Mouse (Mus musculus): Measurements from ENCODE around the gene Prox2. TPM values are rescaled to one million over a fixed set of nuclear protein-coding genes. Genes with fewer than 3 reads are reported as not detected.
"Not testable (repeated sequence)": the region's sequence is repeated elsewhere in the genome, so short reads cannot be mapped to it uniquely, and the experiment has no call there.

Prox2 gene
- polyA plus RNA-seq, 1 experiment from 2014 or later = 2.9 TPM

DNA sequence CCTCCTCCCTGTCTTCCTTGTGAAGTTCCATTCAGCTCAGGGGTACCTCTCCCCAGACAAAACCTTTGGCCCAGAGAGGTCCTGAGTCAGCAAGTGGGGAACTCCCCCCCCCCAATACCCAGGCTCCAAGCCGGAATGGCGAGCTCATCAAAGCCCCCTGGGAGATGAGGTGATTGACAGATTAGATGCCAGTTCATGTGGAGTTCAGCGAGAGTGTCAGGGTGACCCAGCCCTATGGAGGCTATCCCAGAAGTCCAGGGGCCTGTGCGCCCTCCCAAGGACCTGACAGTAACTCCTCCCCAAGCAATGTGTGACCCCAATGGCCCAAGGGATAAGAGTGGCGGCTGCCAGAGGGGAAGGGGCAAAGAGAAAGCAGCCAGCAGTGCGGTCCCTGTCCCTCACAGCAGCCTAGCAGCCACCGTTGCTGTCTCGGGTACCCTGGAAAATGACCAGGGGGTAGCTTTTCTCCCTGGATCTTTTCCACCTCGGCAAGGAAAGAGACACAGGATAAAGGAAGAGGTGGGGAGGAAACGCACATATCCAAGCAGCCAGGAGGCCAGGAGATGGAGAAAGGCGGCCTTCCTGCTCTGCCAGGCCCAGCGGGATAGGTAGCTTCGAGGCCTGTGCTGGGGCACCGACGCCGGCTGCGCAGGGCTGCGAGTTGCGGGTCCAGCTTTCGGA is 39.9 kb upstream of the Prox2 start:
- DNase-seq (ENCODE audit: low spot score) (no peak), ATAC-seq (ENCODE audit: low read depth) (no peak; the same call in 1 of the 2 replicates)
- H3K36me3 ChIP-seq (ENCODE audit: control insufficient read depth, insufficient read depth, low read length) = no peaks in the 10 kb centered on the region
- peaks cover 16% of the 10 kb centered on the region; the same call in 1 of the 2 replicates for H3K27me3 ChIP-seq (replicated peaks; ENCODE audit: control insufficient read depth, insufficient read depth, low read length)
- H3K4me1 ChIP-seq (ENCODE audit: control insufficient read depth, insufficient read depth, low read length) = 0 out of 2 replicates have a peak, but pooled peaks cover 5% of the 10 kb centered on the region
- H3K9me3 ChIP-seq (ENCODE audit: control insufficient read depth, low read length) = no peaks in the 10 kb centered on the region
- no peak overlapping the region for H3K27ac ChIP-seq (replicated peaks; ENCODE audit: low read depth, low read length)
- peak overlapping the region; percentile 28 for H3K4me3 ChIP-seq (ENCODE audit: low read depth, low read length)
- 10% methylated on average over 20 of the region's 20 CpGs for WGBS
- H3K9ac ChIP-seq (ENCODE audit: low read depth, low read length) = peak overlapping the region; percentile 32; the same call in 1 of the 2 replicates
- H3K4me2 ChIP-seq (ENCODE audit: low read depth, low read length) = peak overlapping the region; percentile 41

GRCm38 (mm10) chr12:85146881-85147280 is 36.3 kb upstream of the Prox2 start:
- 0 out of 2 replicates have a peak, but pooled peaks cover 5% of the 10 kb centered on the region for H3K4me1 ChIP-seq (ENCODE audit: control insufficient read depth, insufficient read depth, low read length)
- no peak overlapping the region for H3K4me2 ChIP-seq (ENCODE audit: low read depth, low read length)
- H3K36me3 ChIP-seq (ENCODE audit: control insufficient read depth, insufficient read depth, low read length) = no peaks in the 10 kb centered on the region
- no peak overlapping the region for H3K27ac ChIP-seq (replicated peaks; ENCODE audit: low read depth, low read length)
- DNase-seq (ENCODE audit: low spot score) = no peak
- 86% methylated on average over 9 of the region's 9 CpGs for WGBS
- peaks cover 16% of the 10 kb centered on the region; the same call in 1 of the 2 replicates for H3K27me3 ChIP-seq (replicated peaks; ENCODE audit: control insufficient read depth, insufficient read depth, low read length)
- H3K4me3 ChIP-seq (ENCODE audit: low read depth, low read length) = no peak overlapping the region
- no peaks in the 10 kb centered on the region for H3K9me3 ChIP-seq (ENCODE audit: control insufficient read depth, low read length)
- no peak for ATAC-seq (ENCODE audit: low read depth)
- H3K9ac ChIP-seq (ENCODE audit: low read depth, low read length) = no peak overlapping the region

GRCm38 (mm10) chr12:85146355-85146754 is 35.8 kb upstream of the Prox2 start:
- H3K27ac ChIP-seq (replicated peaks; ENCODE audit: low read depth, low read length) = no peak overlapping the region
- H3K4me2 ChIP-seq (ENCODE audit: low read depth, low read length) = no peak overlapping the region
- 0 out of 2 replicates have a peak, but pooled peaks cover 5% of the 10 kb centered on the region for H3K4me1 ChIP-seq (ENCODE audit: control insufficient read depth, insufficient read depth, low read length)
- H3K9ac ChIP-seq (ENCODE audit: low read depth, low read length) = no peak overlapping the region
- H3K4me3 ChIP-seq (ENCODE audit: low read depth, low read length) = no peak overlapping the region
- H3K36me3 ChIP-seq (ENCODE audit: control insufficient read depth, insufficient read depth, low read length) = no peaks in the 10 kb centered on the region
- no peak for ATAC-seq (ENCODE audit: low read depth)
- DNase-seq (ENCODE audit: low spot score) = peak; percentile 42
- H3K9me3 ChIP-seq (ENCODE audit: control insufficient read depth, low read length) = no peaks in the 10 kb centered on the region
- peaks cover 12% of the 10 kb centered on the region; the same call in 1 of the 2 replicates for H3K27me3 ChIP-seq (replicated peaks; ENCODE audit: control insufficient read depth, insufficient read depth, low read length)
- WGBS = 32% methylated on average over 9 of the region's 11 CpGs

GRCm38 (mm10) chr12:85145630-85146029 is 35.1 kb upstream of the Prox2 start:
- Histone ChIP-seq H3K36me3 (ENCODE audit: control insufficient read depth, insufficient read depth, low read length) (no peaks in the 10 kb centered on the region), H3K9me3 (ENCODE audit: control insufficient read depth, low read length) (no peaks in the 10 kb centered on the region), H3K27me3 (replicated peaks; ENCODE audit: control insufficient read depth, insufficient read depth, low read length) (peaks cover 5% of the 10 kb centered on the region; the same call in 1 of the 2 replicates), H3K27ac (replicated peaks; ENCODE audit: low read depth, low read length) (peak overlapping the region; percentile 52), H3K4me3 (ENCODE audit: low read depth, low read length) (no peak overlapping the region), H3K9ac (ENCODE audit: low read depth, low read length) (no peak overlapping the region), H3K4me1 (ENCODE audit: control insufficient read depth, insufficient read depth, low read length) (0 out of 2 replicates have a peak, but pooled peaks cover 5% of the 10 kb centered on the region), H3K4me2 (ENCODE audit: low read depth, low read length) (no peak overlapping the region)
- ATAC-seq (ENCODE audit: low read depth) (peak; percentile 69), DNase-seq (ENCODE audit: low spot score) (peak; percentile 78)
- 62% methylated on average over 9 of the region's 9 CpGs for WGBS

GRCm38 (mm10) chr12:85144821-85145220 is 34.3 kb upstream of the Prox2 start:
- H3K27me3 ChIP-seq (replicated peaks; ENCODE audit: control insufficient read depth, insufficient read depth, low read length) = no peaks in the 10 kb centered on the region; the same call in 1 of the 2 replicates
- H3K27ac ChIP-seq (replicated peaks; ENCODE audit: low read depth, low read length) = no peak overlapping the region

GRCm38 (mm10) chr12:85144276-85144675 is 33.7 kb upstream of the Prox2 start:
- not testable (repeated sequence) for ATAC-seq (ENCODE audit: low read depth)

More at GRCm38 (mm10) chr12:85144821-85145220, 34.3 kb upstream of the Prox2 start:
- no peak overlapping the region for H3K4me2 ChIP-seq (ENCODE audit: low read depth, low read length)
- H3K4me3 ChIP-seq (ENCODE audit: low read depth, low read length) = no peak overlapping the region
- no peaks in the 10 kb centered on the region for H3K36me3 ChIP-seq (ENCODE audit: control insufficient read depth, insufficient read depth, low read length)
- H3K9me3 ChIP-seq (ENCODE audit: control insufficient read depth, low read length) = no peaks in the 10 kb centered on the region
- 0 out of 2 replicates have a peak, but pooled peaks cover 5% of the 10 kb centered on the region for H3K4me1 ChIP-seq (ENCODE audit: control insufficient read depth, insufficient read depth, low read length)
- ATAC-seq (ENCODE audit: low read depth) = no peak
- H3K9ac ChIP-seq (ENCODE audit: low read depth, low read length) = no peak overlapping the region
- WGBS = 94% methylated on average over 4 of the region's 4 CpGs
- no peak for DNase-seq (ENCODE audit: low spot score)

DNA sequence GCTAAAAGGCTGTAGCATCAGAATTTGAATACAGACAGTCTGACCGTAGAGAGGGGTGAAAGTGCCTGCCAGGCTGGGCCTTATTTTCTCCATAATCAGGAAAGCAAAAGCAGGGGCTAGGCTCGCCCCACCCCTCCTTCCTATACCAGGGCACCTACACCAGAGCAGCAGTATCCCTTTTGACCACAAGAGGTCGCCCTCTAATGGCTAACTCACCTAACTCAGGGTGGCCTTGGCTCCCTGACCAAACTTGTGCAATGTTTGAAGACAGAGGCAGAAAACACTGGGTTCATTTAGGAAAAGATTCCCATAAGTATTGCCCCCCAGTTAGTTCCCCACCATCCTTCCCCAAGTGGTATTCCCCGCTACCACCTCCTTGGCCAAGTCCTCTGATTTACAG is 32.2 kb upstream of the Prox2 start:
- Histone ChIP-seq H3K4me3 (ENCODE audit: low read depth, low read length) (no peak overlapping the region), H3K4me1 (ENCODE audit: control insufficient read depth, insufficient read depth, low read length) (0 out of 2 replicates have a peak, but pooled peaks cover 5% of the 10 kb centered on the region), H3K9me3 (ENCODE audit: control insufficient read depth, low read length) (no peaks in the 10 kb centered on the region), H3K27me3 (replicated peaks; ENCODE audit: control insufficient read depth, insufficient read depth, low read length) (no peaks in the 10 kb centered on the region), H3K36me3 (ENCODE audit: control insufficient read depth, insufficient read depth, low read length) (no peaks in the 10 kb centered on the region), H3K9ac (ENCODE audit: low read depth, low read length) (no peak overlapping the region), H3K4me2 (ENCODE audit: low read depth, low read length) (no peak overlapping the region), H3K27ac (replicated peaks; ENCODE audit: low read depth, low read length) (no peak overlapping the region)
- peak; percentile 48; the same call in 1 of the 2 replicates for ATAC-seq (ENCODE audit: low read depth)
- peak; percentile 86 for DNase-seq (ENCODE audit: low spot score)
- 12% methylated on average over 4 of the region's 4 CpGs for WGBS

More at GRCm38 (mm10) chr12:85144276-85144675, 33.7 kb upstream of the Prox2 start:
- not testable (repeated sequence) for DNase-seq (ENCODE audit: low spot score); H3K4me3 ChIP-seq (ENCODE audit: low read depth, low read length); H3K4me1 ChIP-seq (ENCODE audit: control insufficient read depth, insufficient read depth, low read length); H3K27ac ChIP-seq (replicated peaks; ENCODE audit: low read depth, low read length); H3K4me2 ChIP-seq (ENCODE audit: low read depth, low read length); H3K9me3 ChIP-seq (ENCODE audit: control insufficient read depth, low read length); H3K36me3 ChIP-seq (ENCODE audit: control insufficient read depth, insufficient read depth, low read length); H3K27me3 ChIP-seq (replicated peaks; ENCODE audit: control insufficient read depth, insufficient read depth, low read length); H3K9ac ChIP-seq (ENCODE audit: low read depth, low read length)
- WGBS = 61% methylated on average over 2 of the region's 2 CpGs

GRCm38 (mm10) chr12:85141096-85141495 is 30.5 kb upstream of the Prox2 start:
- WGBS = 78% methylated on average over 6 of the region's 6 CpGs
- H3K4me1 ChIP-seq (ENCODE audit: control insufficient read depth, insufficient read depth, low read length) = peaks cover 2% of the 10 kb centered on the region; the same call in 1 of the 2 replicates
- H3K27ac ChIP-seq (replicated peaks; ENCODE audit: low read depth, low read length) = no peak overlapping the region
- H3K27me3 ChIP-seq (replicated peaks; ENCODE audit: control insufficient read depth, insufficient read depth, low read length) = no peaks in the 10 kb centered on the region
- no peak overlapping the region for H3K4me2 ChIP-seq (ENCODE audit: low read depth, low read length)
- ATAC-seq (ENCODE audit: low read depth) = no peak
- H3K36me3 ChIP-seq (ENCODE audit: control insufficient read depth, insufficient read depth, low read length) = no peaks in the 10 kb centered on the region
- H3K4me3 ChIP-seq (ENCODE audit: low read depth, low read length) = no peak overlapping the region
- H3K9me3 ChIP-seq (ENCODE audit: control insufficient read depth, low read length) = no peaks in the 10 kb centered on the region
- no peak for DNase-seq (ENCODE audit: low spot score)
- H3K9ac ChIP-seq (ENCODE audit: low read depth, low read length) = no peak overlapping the region
